Mouse (Mus musculus) lung, postnatal 0 days (tissue): ENCODE measurements around the gene Hoxc13.

Source experiments
- CTCF ChIP-seq: IDR thresholded peaks from 2 replicates; pipeline ENCODE4 v1.5.1; 2016; ENCODE audit warnings: antibody characterized with exemption, mild to moderate bottlenecking
- EP300 ChIP-seq: IDR thresholded peaks from 2 replicates; pipeline ENCODE4 v1.6.1; 2016; ENCODE audit warnings: antibody characterized with exemption, mild to moderate bottlenecking, control low read depth

DNA sequence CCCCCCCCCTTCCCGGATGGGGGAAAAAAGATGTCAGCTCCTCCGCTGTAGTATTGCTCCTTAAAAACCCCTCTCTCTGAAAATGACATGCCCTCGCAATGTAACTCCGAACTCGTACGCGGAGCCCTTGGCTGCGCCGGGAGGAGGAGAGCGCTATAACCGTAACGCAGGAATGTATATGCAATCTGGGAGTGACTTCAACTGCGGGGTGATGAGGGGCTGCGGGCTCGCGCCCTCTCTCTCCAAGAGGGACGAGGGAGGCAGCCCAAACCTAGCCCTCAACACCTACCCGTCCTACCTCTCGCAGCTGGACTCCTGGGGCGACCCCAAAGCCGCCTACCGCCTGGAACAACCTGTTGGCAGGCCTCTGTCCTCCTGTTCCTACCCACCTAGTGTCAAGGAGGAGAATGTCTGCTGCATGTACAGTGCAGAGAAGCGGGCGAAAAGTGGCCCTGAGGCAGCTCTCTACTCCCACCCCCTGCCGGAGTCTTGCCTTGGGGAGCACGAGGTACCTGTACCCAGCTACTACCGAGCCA is 45.9 kb downstream of the Hoxc13 start, which contains the start of gene Hoxc10:
- no peak for TF ChIP-seq CTCF
- no peak for TF ChIP-seq EP300
